Mouse (Mus musculus): ENCODE measurements around the gene Kif3b. TPM values are rescaled to one million over a fixed set of nuclear protein-coding genes. Genes with fewer than 3 reads are reported as not detected.

The Kif3b gene
- total RNA-seq, 2 experiments from 2014 or later = 69.2 to 74.3 TPM

DNA sequence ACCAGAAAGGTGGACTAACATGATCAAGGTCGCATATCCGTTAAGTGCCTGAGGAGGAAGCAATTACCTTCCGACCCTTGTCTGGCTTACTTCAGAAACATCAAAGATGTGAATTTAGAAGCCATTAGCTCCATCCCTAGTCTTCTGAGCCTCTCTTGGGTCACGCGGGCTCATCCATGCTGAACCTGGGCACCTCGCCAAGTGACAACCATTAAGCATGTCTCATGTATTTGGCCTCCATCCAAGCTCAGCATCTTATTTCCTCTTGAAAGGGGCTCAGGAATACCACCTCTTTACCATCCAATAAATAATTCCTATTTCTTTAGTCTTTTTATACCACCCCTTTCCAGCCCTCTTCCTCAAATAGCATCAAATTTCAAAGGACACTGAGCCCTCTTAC lies 3.4 kb upstream of the Kif3b start:
- peak in 1 of 2 experiments; percentile 31 for DNase-seq (ENCODE audit: low spot score in 2 of 2)
- intact Hi-C loops (cut with DNase I) = no loop called here

GRCm38 (mm10) chr2:153292305-153292861 lies 1.2 kb downstream of the Kif3b start:
- intact Hi-C loops (cut with DNase I) = no loop called here

DNA sequence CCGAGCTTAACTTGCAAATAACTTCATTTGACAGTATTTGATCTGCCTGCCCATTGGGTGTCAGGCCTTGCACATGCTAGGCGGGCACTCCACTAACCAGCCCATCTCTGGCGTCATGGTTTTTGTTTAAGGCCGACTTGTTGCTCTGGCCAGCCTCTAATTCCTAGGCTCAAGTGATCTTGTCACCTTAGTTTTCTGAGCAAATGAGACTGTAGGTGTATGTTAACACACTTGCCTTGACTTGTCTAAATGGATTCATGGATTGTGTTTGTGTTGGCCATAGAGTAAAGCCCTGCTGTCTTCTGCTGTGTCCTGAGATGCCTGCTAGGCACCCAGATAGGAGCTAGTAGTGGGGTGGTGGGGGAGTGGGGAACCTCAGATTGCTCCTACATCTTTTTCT lies 4.0 kb downstream of the Kif3b start:
- no peak for DNase-seq (ENCODE audit: low spot score in 2 of 2)
- intact Hi-C loops (cut with DNase I) = no loop called here

More at GRCm38 (mm10) chr2:153292305-153292861, 1.2 kb downstream of the Kif3b start:
- DNase-seq (ENCODE audit: low spot score in 2 of 2) = peak in 1 of 2 experiments; percentile 61

- intact Hi-C loops (cut with DNase I) = no loop called here
- DNase-seq (ENCODE audit: low spot score in 2 of 2) = no peak
These were observed 6.6 kb downstream of the Kif3b start for GRCm38 (mm10) chr2:153297771-153298170.

GRCm38 (mm10) chr2:153298460-153298859 lies 7.2 kb downstream of the Kif3b start:
- DNase-seq (ENCODE audit: low spot score in 2 of 2) = no peak
- intact Hi-C loops (cut with DNase I) = no loop called here

- DNase-seq (ENCODE audit: low spot score in 2 of 2) = peak in 1 of 2 experiments; percentile 46
- intact Hi-C loops (cut with DNase I) = no loop called here
These were observed 7.7 kb downstream of the Kif3b start for GRCm38 (mm10) chr2:153298863-153299262.

GRCm38 (mm10) chr2:153301123-153301522 lies 9.9 kb downstream of the Kif3b start:
- no peak for DNase-seq (ENCODE audit: low spot score in 2 of 2)
- intact Hi-C loops (cut with DNase I) = no loop called here

DNA sequence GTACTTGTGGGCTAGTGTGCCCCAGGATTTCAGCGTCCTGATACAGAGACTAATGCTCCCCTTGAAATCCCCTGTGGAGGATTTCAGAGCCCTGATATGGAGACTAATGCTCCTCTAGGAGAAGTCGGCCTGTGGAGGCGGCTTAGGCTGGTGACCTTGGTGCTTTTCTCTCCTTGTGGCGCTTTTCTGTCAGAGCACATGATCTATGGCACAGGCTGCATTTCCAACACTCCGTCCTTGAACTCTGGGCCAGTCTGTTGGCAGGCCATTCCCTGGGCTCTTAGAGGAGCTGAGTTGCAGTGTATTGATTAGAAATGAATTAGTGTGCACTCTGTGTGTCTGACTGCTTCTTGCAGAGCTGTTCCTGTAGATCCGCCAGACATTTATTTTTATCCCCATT lies 14.0 kb downstream of the Kif3b start:
- DNase-seq (ENCODE audit: low spot score in 2 of 2) = no peak
- intact Hi-C loops (cut with DNase I) = no loop called here

DNA sequence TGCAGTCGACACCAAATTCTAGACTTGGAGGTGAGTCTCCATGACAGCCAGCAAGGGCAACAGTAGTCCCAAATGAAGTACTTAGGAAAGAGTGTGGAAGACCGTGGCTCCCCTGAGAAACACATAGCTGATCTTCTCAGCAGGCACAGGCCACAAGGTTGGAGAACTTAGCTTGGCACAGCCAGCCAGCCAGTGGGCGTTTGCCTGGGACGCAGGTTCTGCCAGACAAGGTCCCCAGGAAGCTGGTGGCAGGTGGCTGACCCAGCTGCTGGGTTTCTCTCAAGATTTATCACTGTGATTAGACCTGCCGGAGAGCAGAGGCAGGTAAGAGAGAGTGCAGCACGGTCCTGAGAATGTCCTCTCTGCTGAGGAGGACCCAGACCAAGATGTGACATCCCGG lies 17.4 kb downstream of the Kif3b start:
- intact Hi-C loops (cut with DNase I) = no loop called here
- no peak for DNase-seq (ENCODE audit: low spot score in 2 of 2)

GRCm38 (mm10) chr2:153309106-153309505 lies 17.9 kb downstream of the Kif3b start:
- intact Hi-C loops (cut with DNase I) = no loop called here
- DNase-seq (ENCODE audit: low spot score in 2 of 2) = no peak

GRCm38 (mm10) chr2:153310228-153310627 lies 19.0 kb downstream of the Kif3b start:
- DNase-seq (ENCODE audit: low spot score in 2 of 2) = no peak
- intact Hi-C loops (cut with DNase I) = no loop called here

DNA sequence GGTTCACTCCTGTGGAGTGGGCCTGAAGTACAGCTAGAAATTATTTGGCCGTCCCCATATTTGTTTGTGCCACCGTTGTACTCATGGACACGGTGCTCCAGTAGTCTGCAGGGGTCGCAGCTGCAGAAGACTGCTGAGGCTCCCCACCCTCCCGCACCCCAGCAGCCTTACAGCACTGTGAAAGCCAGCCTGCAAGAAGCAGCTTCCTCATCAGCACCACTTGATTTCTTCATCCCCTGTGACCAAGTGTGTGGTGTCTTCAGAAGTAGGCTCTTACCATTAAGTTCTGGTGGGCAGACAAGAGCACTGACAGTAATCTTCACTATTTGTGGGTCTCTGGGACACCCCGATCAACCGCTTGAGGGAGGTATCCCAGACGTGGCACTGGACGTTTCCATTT lies 21.7 kb downstream of the Kif3b start:
- no peak for DNase-seq (ENCODE audit: low spot score in 2 of 2)
- intact Hi-C loops (cut with DNase I) = no loop called here

- intact Hi-C loops (cut with DNase I) = no loop called here
- no peak for DNase-seq (ENCODE audit: low spot score in 2 of 2)
These were observed 27.2 kb downstream of the Kif3b start for GRCm38 (mm10) chr2:153318408-153318807.

GRCm38 (mm10) chr2:153319036-153319643 lies 27.9 kb downstream of the Kif3b start:
- no peak for DNase-seq (ENCODE audit: low spot score in 2 of 2)
- intact Hi-C loops (cut with DNase I) = no loop called here

DNA sequence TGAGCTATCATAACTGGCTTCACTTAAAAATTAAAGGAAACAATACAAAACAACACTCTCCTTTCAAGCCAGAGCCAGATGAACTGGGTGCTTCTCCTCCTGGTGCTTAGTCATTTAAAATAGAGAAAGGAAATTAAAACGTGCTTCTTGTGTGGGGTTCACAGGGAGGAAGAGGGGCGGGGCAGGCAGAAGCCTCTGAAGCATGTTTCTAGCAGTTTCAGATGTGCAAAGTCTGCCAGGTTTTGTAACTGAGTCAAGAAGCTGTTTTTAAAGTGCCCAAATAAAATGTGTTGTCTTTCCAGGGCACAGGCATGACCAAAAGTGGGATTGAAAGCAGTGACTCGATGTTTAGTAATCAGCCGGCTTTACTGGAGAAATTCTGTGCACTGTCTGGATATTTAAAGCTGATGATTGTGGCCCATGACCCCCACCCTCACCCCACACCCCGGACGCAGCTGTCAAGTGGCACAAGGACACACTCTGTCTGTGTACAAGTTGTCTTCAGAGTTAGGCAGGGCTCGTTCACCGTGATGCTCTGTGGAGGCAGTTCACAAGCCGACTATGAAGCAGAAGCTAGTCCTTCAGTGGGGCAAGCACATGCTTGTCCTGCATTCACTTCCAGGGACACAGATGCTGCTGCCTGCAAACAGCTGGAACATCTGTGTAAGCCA lies 34.6 kb downstream of the Kif3b start:
- no peak for DNase-seq (ENCODE audit: low spot score in 2 of 2)
- intact Hi-C loops (cut with DNase I) = no loop called here

- intact Hi-C loops (cut with DNase I) = no loop called here
- DNase-seq (ENCODE audit: low spot score in 2 of 2) = no peak
These were observed 41.1 kb downstream of the Kif3b start for GRCm38 (mm10) chr2:153332271-153332670.

- intact Hi-C loops (cut with DNase I) = no loop called here
- DNase-seq (ENCODE audit: low spot score in 2 of 2) = no peak
These were observed 41.8 kb downstream of the Kif3b start for GRCm38 (mm10) chr2:153332981-153333380.

DNA sequence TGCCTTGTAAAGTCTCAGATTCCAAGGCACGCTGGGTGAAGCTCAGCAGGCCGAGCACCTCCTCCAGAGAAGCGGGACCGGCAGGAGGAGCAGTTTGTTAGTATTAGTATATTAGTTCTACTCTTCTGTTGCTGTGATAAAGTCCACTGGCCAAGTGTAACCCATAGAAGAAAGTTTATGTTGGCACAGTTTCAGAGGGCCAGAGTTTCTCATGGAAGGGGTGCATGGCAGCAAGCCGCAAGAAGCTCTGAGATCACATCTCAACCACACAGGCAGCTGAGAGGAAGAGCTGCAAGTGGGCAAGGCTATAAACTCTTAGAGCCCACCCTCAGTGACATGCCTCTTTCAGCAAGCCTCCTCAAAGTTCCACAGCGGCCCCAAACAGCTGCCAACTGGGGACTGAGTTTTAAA lies 42.6 kb downstream of the Kif3b start:
- no peak for DNase-seq (ENCODE audit: low spot score in 2 of 2)
- intact Hi-C loops (cut with DNase I) = no loop called here

GRCm38 (mm10) chr2:153334281-153334680 lies 43.1 kb downstream of the Kif3b start:
- DNase-seq (ENCODE audit: low spot score in 2 of 2) = no peak
- intact Hi-C loops (cut with DNase I) = no loop called here

DNA sequence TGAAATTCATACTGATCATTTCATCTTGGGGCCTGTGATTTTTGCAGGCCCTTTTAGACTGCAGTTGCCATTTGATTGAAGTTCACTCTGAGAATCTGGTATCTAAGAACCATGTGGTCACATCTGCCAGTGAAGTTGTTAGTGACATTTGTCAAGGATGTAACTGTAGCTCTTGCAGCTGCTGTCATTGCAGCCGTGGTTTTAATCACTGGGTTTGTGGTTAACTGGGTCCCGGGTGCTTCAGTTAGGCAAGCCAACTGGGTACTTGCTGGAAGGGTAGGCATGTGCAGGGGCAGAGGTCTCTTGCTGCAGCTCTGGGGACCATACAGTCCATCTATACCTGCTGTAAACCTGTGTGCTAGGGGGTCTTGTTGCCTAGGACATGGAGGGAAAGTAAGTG lies 44.9 kb downstream of the Kif3b start:
- intact Hi-C loops (cut with DNase I) = no loop called here
- no peak for DNase-seq (ENCODE audit: low spot score in 2 of 2)

All from left cerebral cortex, postnatal 14 days (tissue).